Mouse (Mus musculus) liver, adult 10 weeks (tissue): ENCODE data around the gene D16Ertd472e. TPM values are rescaled to one million over a fixed set of nuclear protein-coding genes. Genes with fewer than 3 reads are reported as not detected.

Experiments used
- polyA plus RNA-seq: library from polyadenylated mRNA; stranded (reverse); fragments of 350-450 nt; fragmentation: Illumina TruSeq; extraction: RNeasy Lipid Tissue Mini Kit (QIAGEN cat#74804); gene quantifications from one replicate; pipeline ENCODE4 v1.2.3, GENCODE M21; 2014; ENCODE audit warnings: low read depth, low replicate concordance

Gene D16Ertd472e
- polyA plus RNA-seq: 6.1 TPM

DNA sequence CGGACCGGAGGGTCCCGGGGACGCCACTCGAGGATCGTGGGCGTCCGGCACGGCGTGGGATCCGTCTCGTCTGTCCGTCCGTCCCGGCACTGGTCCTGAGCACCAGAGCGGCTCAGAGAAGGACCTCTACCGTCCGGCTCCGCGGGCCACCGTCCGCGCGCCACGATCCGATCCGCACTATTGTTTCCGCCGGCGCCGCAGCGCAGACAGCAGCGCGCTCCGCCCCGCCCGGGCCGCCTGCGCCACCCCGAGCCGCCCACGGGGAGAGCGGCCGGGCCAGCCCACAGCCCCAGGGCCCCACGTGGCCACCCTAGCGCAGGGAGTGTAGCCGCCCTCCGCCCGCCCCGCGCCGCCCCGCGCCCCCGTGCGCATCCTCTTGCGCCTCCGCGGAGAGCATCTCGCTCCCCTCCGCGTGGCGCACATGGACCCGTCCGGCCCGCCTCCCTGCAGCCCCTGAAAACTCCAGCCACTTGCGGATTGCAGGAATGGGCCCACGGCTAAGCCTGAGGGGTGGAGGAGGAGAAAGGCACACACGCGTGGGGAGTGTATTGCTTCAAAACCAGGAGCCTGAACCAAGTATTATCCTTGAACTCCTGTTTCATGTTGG is at the start of gene D16Ertd472e:
TSS of gene D16Ertd472e (minus strand) at position 231 of the 607 bp plus-strand sequence.

Other genes starting within 250 kb of the D16Ertd472e start
- 8.4 TPM for gene Btg3, start 199.5 kb downstream of the D16Ertd472e start, polyA plus RNA-seq